15 mouse cellular contexts compared by ENCODE assay signal in the genomic region with DNA sequence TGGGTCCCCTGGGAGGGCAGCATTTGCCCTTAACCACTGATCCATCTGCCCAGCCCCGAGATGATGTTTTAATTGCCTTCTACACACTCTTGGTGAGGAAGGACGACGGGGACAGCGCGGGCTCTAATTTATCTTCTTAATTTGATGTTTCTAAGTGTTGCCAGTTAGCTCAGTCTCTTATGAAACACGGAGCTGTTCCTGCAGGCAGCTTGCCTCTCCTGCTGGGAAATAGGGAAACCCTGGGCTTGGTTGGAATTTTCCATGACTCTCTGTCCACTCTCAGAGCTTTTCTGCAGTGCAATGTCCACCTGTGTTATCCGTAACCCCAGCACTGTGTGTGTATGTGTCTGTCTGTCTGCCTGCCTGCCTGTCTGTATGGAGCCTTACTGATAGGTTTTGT. TPM values are rescaled to one million over a fixed set of nuclear protein-coding genes. Genes with fewer than 3 reads are reported as not detected.
DNase-seq lines count a peak whose midpoint lies in the region; ATAC-seq lines count a peak whose summit lies in the region.
"Had no signal": no experiment of that assay in that cellular context is flagged by ENCODE, and none has a peak within 500 bp of the region (broad histone marks: within the 10 kb centered on the region; RNA-seq: fewer than 3 reads in every experiment).

No protein-coding gene starts in this region.

- H3K27me3 ChIP-seq in hindbrain, embryonic 10.5 days (ENCODE audit: insufficient read depth, poor library complexity, severe bottlenecking): no peaks in the 10 kb centered on the region
- no peaks in the 10 kb centered on the region for H3K27me3 ChIP-seq in hindbrain, embryonic 14.5 days (ENCODE audit: control insufficient read depth, insufficient read depth, low read length)
- no peaks in the 10 kb centered on the region for H3K27me3 ChIP-seq in midbrain, embryonic 16.5 days (ENCODE audit: control insufficient read depth, insufficient read depth, low read depth, low read length)
- H3K27me3 ChIP-seq in intestine, embryonic 15.5 days (replicated peaks): no peaks in the 10 kb centered on the region
- H3K27me3 ChIP-seq: limb, embryonic 15.5 days; midbrain, embryonic 12.5 days had no signal

- ATAC-seq in hindbrain, embryonic 14.5 days (ENCODE audit: low FRiP score): no peak
- no peak for ATAC-seq in midbrain, embryonic 16.5 days
- ATAC-seq in intestine, embryonic 15.5 days: no peak
- ATAC-seq: intestine, postnatal 0 days had no signal

- peaks cover 9% of the 10 kb centered on the region; the same call in 1 of the 2 replicates for H3K4me1 ChIP-seq in hindbrain, embryonic 10.5 days (replicated peaks)
- 0 out of 2 replicates have a peak, but pooled peaks cover 8% of the 10 kb centered on the region for H3K4me1 ChIP-seq in hindbrain, embryonic 14.5 days (replicated peaks; ENCODE audit: control insufficient read depth, insufficient read depth, low read length)
- H3K4me1 ChIP-seq in midbrain, embryonic 16.5 days (ENCODE audit: control insufficient read depth, insufficient read depth, low read length): peaks cover 4% of the 10 kb centered on the region; the same call in 1 of the 2 replicates
- H3K4me1 ChIP-seq in intestine, embryonic 15.5 days (replicated peaks): no peaks in the 10 kb centered on the region

- no peak overlapping the region for H3K9ac ChIP-seq in hindbrain, embryonic 14.5 days
- no peak overlapping the region for H3K9ac ChIP-seq in midbrain, embryonic 16.5 days (ENCODE audit: low read depth, low read length)
- H3K9ac ChIP-seq in intestine, embryonic 15.5 days: no peak overlapping the region
- H3K9ac ChIP-seq: limb, embryonic 15.5 days; midbrain, embryonic 12.5 days had no signal

- 0 out of 2 replicates have a peak overlapping the region, but pooled peaks have one; percentile 12 for H3K27ac ChIP-seq in hindbrain, embryonic 10.5 days
- no peak overlapping the region for H3K27ac ChIP-seq in hindbrain, embryonic 14.5 days
- H3K27ac ChIP-seq in midbrain, embryonic 16.5 days (ENCODE audit: low read length): no peak overlapping the region
- H3K27ac ChIP-seq in intestine, embryonic 15.5 days: no peak overlapping the region
- H3K27ac ChIP-seq: limb, embryonic 15.5 days; midbrain, embryonic 12.5 days had no signal

- no peak overlapping the region for H3K4me2 ChIP-seq in hindbrain, embryonic 14.5 days (replicated peaks)
- H3K4me2 ChIP-seq in midbrain, embryonic 16.5 days (ENCODE audit: low read length): no peak overlapping the region
- no peak overlapping the region for H3K4me2 ChIP-seq in intestine, embryonic 15.5 days (replicated peaks)
- H3K4me2 ChIP-seq: limb, embryonic 15.5 days; midbrain, embryonic 12.5 days had no signal

- H3K36me3 ChIP-seq in hindbrain, embryonic 10.5 days: peaks cover 27% of the 10 kb centered on the region
- H3K36me3 ChIP-seq in hindbrain, embryonic 14.5 days (replicated peaks; ENCODE audit: control insufficient read depth, insufficient read depth): peaks cover 34% of the 10 kb centered on the region
- peaks cover 7% of the 10 kb centered on the region for H3K36me3 ChIP-seq in midbrain, embryonic 16.5 days (ENCODE audit: control insufficient read depth, insufficient read depth, low read length)
- H3K36me3 ChIP-seq in intestine, embryonic 15.5 days: peaks cover 6% of the 10 kb centered on the region; the same call in 1 of the 2 replicates

- DNase-seq in cerebellum, adult 11-12 months: peak; percentile 83
- DNase-seq in cerebellum, postnatal 10 days: no peak
- no peak for DNase-seq in hindbrain, embryonic 10.5 days (ENCODE audit: low spot score)
- DNase-seq in hindbrain, embryonic 14.5 days (ENCODE audit: low spot score): no peak
- DNase-seq in right cerebral cortex, postnatal 25 days: peak; percentile 54
- DNase-seq in right cerebral cortex, postnatal 14 days: no peak
- DNase-seq: B cell, adult 2 months; lung, postnatal 14 days; thymus, postnatal 14 days had no signal

- no peaks in the 10 kb centered on the region for H3K9me3 ChIP-seq in hindbrain, embryonic 10.5 days
- no peaks in the 10 kb centered on the region for H3K9me3 ChIP-seq in hindbrain, embryonic 14.5 days (ENCODE audit: control insufficient read depth, low read length)
- no peaks in the 10 kb centered on the region for H3K9me3 ChIP-seq in midbrain, embryonic 16.5 days (replicated peaks; ENCODE audit: control insufficient read depth, low read length, poor library complexity, severe bottlenecking)
- H3K9me3 ChIP-seq in intestine, embryonic 15.5 days: no peaks in the 10 kb centered on the region
- H3K9me3 ChIP-seq: G1E; limb, embryonic 15.5 days; midbrain, embryonic 12.5 days had no signal

- 91% methylated on average over 7 of the region's 7 CpGs for WGBS in hindbrain, embryonic 10.5 days
- WGBS in hindbrain, embryonic 14.5 days: 69% methylated on average over 7 of the region's 7 CpGs
- WGBS in midbrain, embryonic 16.5 days: 88% methylated on average over 7 of the region's 7 CpGs
- 77% methylated on average over 7 of the region's 7 CpGs for WGBS in intestine, embryonic 15.5 days

- no peak overlapping the region for H3K4me3 ChIP-seq in hindbrain, embryonic 10.5 days
- H3K4me3 ChIP-seq in hindbrain, embryonic 14.5 days (replicated peaks; ENCODE audit: low read length): no peak overlapping the region
- H3K4me3 ChIP-seq in midbrain, embryonic 16.5 days (ENCODE audit: low read depth, low read length): no peak overlapping the region
- no peak overlapping the region for H3K4me3 ChIP-seq in intestine, embryonic 15.5 days (replicated peaks)
- H3K4me3 ChIP-seq: limb, embryonic 15.5 days; midbrain, embryonic 12.5 days had no signal

RNA-seq across cellular contexts. Expression of a gene that starts 22.0 kb away (rescaled TPM):
- polyA plus RNA-seq in hindbrain, embryonic 10.5 days (2016; fragmentation: Nextera tagmentation; extraction: Ambion mirVana): 3.4 and 4.6 TPM in 2 replicates
- polyA plus RNA-seq in hindbrain, embryonic 14.5 days (2014; fragmentation: Nextera tagmentation; extraction: Ambion mirVana): 10.2 and 10.5 TPM in 2 replicates
- polyA plus RNA-seq in midbrain, embryonic 16.5 days (2015; fragmentation: Nextera tagmentation; extraction: Ambion mirVana): 9.7 and 11.0 TPM in 2 replicates
- polyA plus RNA-seq in intestine, embryonic 15.5 days (2015; fragmentation: Nextera tagmentation; extraction: Ambion mirVana): 8.3 and 8.8 TPM in 2 replicates

RNA-seq across cellular contexts. Expression of a gene that starts 30.4 kb away (rescaled TPM):
- polyA plus RNA-seq in hindbrain, embryonic 10.5 days (2016; fragmentation: Nextera tagmentation; extraction: Ambion mirVana): 140 and 149 TPM in 2 replicates
- 91.3 and 106 TPM in 2 replicates for polyA plus RNA-seq in hindbrain, embryonic 14.5 days (2014; fragmentation: Nextera tagmentation; extraction: Ambion mirVana)
- 77.2 and 83.0 TPM in 2 replicates for polyA plus RNA-seq in midbrain, embryonic 16.5 days (2015; fragmentation: Nextera tagmentation; extraction: Ambion mirVana)
- 259 and 286 TPM in 2 replicates for polyA plus RNA-seq in intestine, embryonic 15.5 days (2015; fragmentation: Nextera tagmentation; extraction: Ambion mirVana)

Comparison
In these comparisons a context has a peak if more than half of its experiments do, and no peak if none do; other contexts are left out.
1. DNase-seq: peak in cerebellum, adult 11-12 months (single experiment) and right cerebral cortex, postnatal 25 days (single experiment); none in cerebellum, postnatal 10 days (0 of 2), hindbrain, embryonic 10.5 days (single experiment), hindbrain, embryonic 14.5 days (single experiment) and right cerebral cortex, postnatal 14 days (single experiment).